ENCODE assay signal across 11 mouse cellular contexts in genomic region chr2:170175661-170176150, GRCm38 (mm10). TPM values are rescaled to one million over a fixed set of nuclear protein-coding genes. Genes with fewer than 3 reads are reported as not detected.
DNase-seq lines count a peak whose midpoint lies in the region; ATAC-seq and TF ChIP-seq lines count a peak whose summit lies in the region.
"Had no signal": no experiment of that assay in that cellular context is flagged by ENCODE, and none has a peak within 500 bp of the region (broad histone marks: within the 10 kb centered on the region; RNA-seq: fewer than 3 reads in every experiment).

No protein-coding gene starts in this region.

- no peaks in the 10 kb centered on the region for H3K9me3 ChIP-seq in heart, embryonic 10.5 days
- no peaks in the 10 kb centered on the region for H3K9me3 ChIP-seq in lung, embryonic 16.5 days (ENCODE audit: control insufficient read depth, low read length)
- no peaks in the 10 kb centered on the region for H3K9me3 ChIP-seq in embryonic facial prominence, embryonic 13.5 days
- H3K9me3 ChIP-seq: forebrain, embryonic 15.5 days had no signal

- no peak overlapping the region for H3K4me2 ChIP-seq in lung, embryonic 16.5 days (ENCODE audit: low read depth, low read length)
- no peak overlapping the region for H3K4me2 ChIP-seq in embryonic facial prominence, embryonic 13.5 days
- H3K4me2 ChIP-seq: forebrain, embryonic 15.5 days had no signal

- no peak for TF ChIP-seq CTCF in lung, adult 2 months (IDR thresholded peaks at IDR 0.05; ENCODE audit: insufficient read depth, low read length)

- H3K9ac ChIP-seq in lung, embryonic 16.5 days (ENCODE audit: low read length), result no peak overlapping the region
- H3K9ac ChIP-seq in embryonic facial prominence, embryonic 13.5 days, result no peak overlapping the region
- H3K9ac ChIP-seq: forebrain, embryonic 15.5 days had no signal

- intact Hi-C loops in heart, postnatal 14 days (cut with DNase I), result no loop called here

- 47% methylated on average over 7 of the region's 7 CpGs for WGBS in heart, embryonic 10.5 days
- 40% methylated on average over 7 of the region's 7 CpGs for WGBS in lung, embryonic 16.5 days
- 43% methylated on average over 7 of the region's 7 CpGs for WGBS in lung, adult 2 months
- WGBS in embryonic facial prominence, embryonic 13.5 days, result 60% methylated on average over 7 of the region's 7 CpGs

- H3K36me3 ChIP-seq in heart, embryonic 10.5 days, result no peaks in the 10 kb centered on the region
- no peaks in the 10 kb centered on the region for H3K36me3 ChIP-seq in lung, embryonic 16.5 days (ENCODE audit: control insufficient read depth, insufficient read depth, low read length)
- no peaks in the 10 kb centered on the region for H3K36me3 ChIP-seq in embryonic facial prominence, embryonic 13.5 days
- H3K36me3 ChIP-seq: forebrain, embryonic 15.5 days had no signal

- H3K4me1 ChIP-seq in heart, embryonic 10.5 days, result peaks cover 52% of the 10 kb centered on the region
- H3K4me1 ChIP-seq in lung, embryonic 16.5 days (replicated peaks; ENCODE audit: control insufficient read depth, insufficient read depth, low read length), result peaks cover 39% of the 10 kb centered on the region
- peaks cover 3% of the 10 kb centered on the region; the same call in 1 of the 2 replicates for H3K4me1 ChIP-seq in lung, adult 2 months (ENCODE audit: control insufficient read depth, insufficient read depth, low read length)
- peaks cover 26% of the 10 kb centered on the region for H3K4me1 ChIP-seq in embryonic facial prominence, embryonic 13.5 days

- no peak for ATAC-seq in lung, embryonic 16.5 days (ENCODE audit: low read depth)
- no peak for ATAC-seq in embryonic facial prominence, embryonic 13.5 days (ENCODE audit: insufficient number of reproducible peaks, insufficient read depth, low FRiP score, low TSS enrichment, low read depth)
- ATAC-seq in megakaryocyte, adult 5-6 weeks (ENCODE audit: poor library complexity, severe bottlenecking), result peak; percentile 59
- ATAC-seq: forebrain, embryonic 15.5 days; hindbrain, postnatal 0 days had no signal

- H3K4me3 ChIP-seq in heart, embryonic 10.5 days, result no peak overlapping the region
- no peak overlapping the region for H3K4me3 ChIP-seq in lung, embryonic 16.5 days (ENCODE audit: low read length)
- no peak overlapping the region for H3K4me3 ChIP-seq in lung, adult 2 months (replicated peaks; ENCODE audit: extremely low read depth, low read depth, low read length)
- H3K4me3 ChIP-seq in embryonic facial prominence, embryonic 13.5 days, result no peak overlapping the region
- H3K4me3 ChIP-seq: forebrain, embryonic 15.5 days had no signal

- 0 out of 2 replicates have a peak, but pooled peaks cover 3% of the 10 kb centered on the region for H3K27me3 ChIP-seq in heart, embryonic 10.5 days (ENCODE audit: insufficient read depth, poor library complexity, severe bottlenecking)
- H3K27me3 ChIP-seq in lung, embryonic 16.5 days (ENCODE audit: control insufficient read depth, insufficient read depth, low read depth, low read length), result no peaks in the 10 kb centered on the region
- H3K27me3 ChIP-seq in embryonic facial prominence, embryonic 13.5 days, result no peaks in the 10 kb centered on the region
- H3K27me3 ChIP-seq: forebrain, embryonic 15.5 days had no signal

- H3K27ac ChIP-seq in heart, embryonic 10.5 days, result peak overlapping the region; percentile 87
- peak overlapping the region; percentile 55 for H3K27ac ChIP-seq in lung, embryonic 16.5 days (ENCODE audit: low read length)
- H3K27ac ChIP-seq in embryonic facial prominence, embryonic 13.5 days, result peak overlapping the region; percentile 55; the same call in 1 of the 2 replicates
- H3K27ac ChIP-seq: forebrain, embryonic 15.5 days; hindbrain, postnatal 0 days had no signal

- DNase-seq in heart, embryonic 10.5 days (ENCODE audit: low spot score), result no peak
- no peak for DNase-seq in heart, postnatal 14 days
- DNase-seq in lung, adult 2 months, result no peak
- DNase-seq in adrenal gland, postnatal 25 days, result no peak
- DNase-seq in cerebellum, postnatal 10 days, result no peak
- DNase-seq: cerebellum, postnatal 25 days had no signal

- no peak for TF ChIP-seq POLR2A in lung, adult 2 months (IDR thresholded peaks at IDR 0.05; ENCODE audit: borderline replicate concordance, extremely low read depth, low read depth, low read length)

RNA-seq across cellular contexts. Expression of gene Zfp217, which starts 27.8 kb away (rescaled TPM):
- 3.2 and 3.7 TPM in 2 replicates for polyA plus RNA-seq in heart, embryonic 10.5 days (2016; fragmentation: Nextera tagmentation; extraction: Ambion mirVana)
- 10 to 100 TPM; 14.3 to 17.1 TPM for total RNA-seq in heart, postnatal 14 days (2021)
- polyA plus RNA-seq in lung, embryonic 16.5 days (2015; fragmentation: Nextera tagmentation; extraction: Ambion mirVana), result 5.2 and 6.1 TPM in 2 replicates
- polyA plus RNA-seq in lung, adult 2 months (2012; rRNA removed), result 13.7 and 19.8 TPM in 2 replicates
- 4.7 and 5.2 TPM in 2 replicates for polyA plus RNA-seq in embryonic facial prominence, embryonic 13.5 days (2015; fragmentation: Nextera tagmentation; extraction: Ambion mirVana)
- 40.4 and 52.3 TPM in 2 replicates for total RNA-seq in megakaryocyte, adult 5-6 weeks (2015)
- total RNA-seq in megakaryocyte, adult 5-6 weeks (2017), result 50.9 and 62.5 TPM in 2 replicates
- total RNA-seq in adrenal gland, postnatal 25 days (2021), result 27.3 and 32.8 TPM in 2 replicates
